Mouse (Mus musculus): ENCODE results near the gene Cd81. TPM values are rescaled to one million over a fixed set of nuclear protein-coding genes. Genes with fewer than 3 reads are reported as not detected.

Gene Cd81
- polyA plus RNA-seq, 1 experiment from 2014 or later = 445 TPM

DNA sequence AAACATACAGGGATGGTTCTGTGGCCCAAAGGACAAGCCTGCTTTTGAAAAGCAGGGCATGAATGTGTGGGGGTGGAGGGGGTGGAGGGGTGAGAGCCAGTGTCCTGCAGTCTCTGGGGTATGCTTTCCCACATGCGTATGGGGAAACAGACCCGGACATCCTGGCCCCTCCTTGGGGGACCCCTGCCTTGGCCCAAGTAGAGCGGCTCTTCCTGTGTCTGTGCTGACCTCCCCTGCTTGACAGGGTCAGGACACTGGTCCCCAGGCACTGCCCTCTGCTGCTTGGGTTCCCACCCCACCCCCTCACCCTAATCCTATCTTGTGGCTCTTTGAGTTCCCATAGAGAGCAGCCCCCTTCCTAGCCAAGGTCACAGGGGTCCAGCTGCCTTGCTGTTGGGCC is 57.2 kb downstream of the Cd81 start:
- Histone ChIP-seq H3K27ac (replicated peaks) (no peak overlapping the region), H3K9ac (no peak overlapping the region), H3K27me3 (peaks cover 46% of the 10 kb centered on the region), H3K36me3 (no peaks in the 10 kb centered on the region), H3K4me1 (replicated peaks) (peaks cover 9% of the 10 kb centered on the region), H3K9me3 (no peaks in the 10 kb centered on the region), H3K4me2 (no peak overlapping the region), H3K4me3 (no peak overlapping the region)
- 69% methylated on average over 3 of the region's 3 CpGs for WGBS
- ATAC-seq (ENCODE audit: low FRiP score, low read depth) = no peak

DNA sequence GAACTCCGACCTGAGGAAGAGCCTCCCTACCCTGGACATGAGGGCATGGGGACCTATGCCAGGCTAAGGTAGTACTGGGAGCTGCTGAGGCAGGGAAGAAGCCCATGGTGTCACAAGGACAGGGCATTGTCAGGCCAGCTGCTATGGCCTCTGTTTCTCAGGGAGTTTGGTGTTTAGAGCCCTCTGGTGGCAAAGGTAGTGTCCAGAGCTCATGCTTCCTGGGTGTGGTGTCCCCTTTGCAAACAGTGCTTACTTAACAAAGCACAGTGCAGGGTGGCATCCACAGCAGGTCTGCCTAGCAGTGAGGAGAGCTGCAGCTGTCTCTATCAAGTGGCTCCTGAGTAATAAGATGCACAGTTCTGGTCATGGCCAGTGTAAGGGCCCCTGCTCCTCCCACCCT is 58.3 kb downstream of the Cd81 start:
- H3K4me2 ChIP-seq = no peak overlapping the region
- no peak overlapping the region for H3K27ac ChIP-seq (replicated peaks)
- ATAC-seq (ENCODE audit: low FRiP score, low read depth) = no peak
- no peak overlapping the region for H3K9ac ChIP-seq
- peaks cover 9% of the 10 kb centered on the region for H3K4me1 ChIP-seq (replicated peaks)
- peaks cover 39% of the 10 kb centered on the region for H3K27me3 ChIP-seq
- no peak overlapping the region for H3K4me3 ChIP-seq
- 65% methylated on average over 1 of the region's 1 CpGs for WGBS
- no peaks in the 10 kb centered on the region for H3K36me3 ChIP-seq
- no peaks in the 10 kb centered on the region for H3K9me3 ChIP-seq

DNA sequence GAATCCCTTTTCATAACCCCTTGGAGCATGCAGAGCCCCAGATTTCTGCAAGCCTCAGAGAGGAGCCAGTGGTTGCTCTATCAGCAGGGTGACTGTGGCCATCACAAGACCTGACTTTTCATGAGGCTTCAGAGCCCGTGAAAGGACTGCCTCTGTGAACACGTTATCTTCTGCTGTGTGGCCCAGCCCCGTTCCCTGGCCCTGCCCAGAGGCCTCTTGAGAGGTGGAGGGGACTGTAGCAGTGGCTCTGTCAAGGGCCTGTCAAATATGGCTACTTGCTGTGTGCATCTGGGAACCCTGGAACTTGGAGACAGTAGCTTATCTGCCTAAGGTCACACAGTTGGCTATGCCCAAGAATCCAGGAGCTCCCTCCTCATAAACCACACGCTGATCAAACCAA is 59.2 kb downstream of the Cd81 start:
- H3K9ac ChIP-seq = no peak overlapping the region
- H3K4me1 ChIP-seq (replicated peaks) = peaks cover 8% of the 10 kb centered on the region
- no peaks in the 10 kb centered on the region for H3K9me3 ChIP-seq
- no peaks in the 10 kb centered on the region for H3K36me3 ChIP-seq
- ATAC-seq (ENCODE audit: low FRiP score, low read depth) = no peak
- no peak overlapping the region for H3K4me3 ChIP-seq
- WGBS = 68% methylated on average over 4 of the region's 4 CpGs
- peaks cover 30% of the 10 kb centered on the region for H3K27me3 ChIP-seq
- no peak overlapping the region for H3K4me2 ChIP-seq
- no peak overlapping the region for H3K27ac ChIP-seq (replicated peaks)

DNA sequence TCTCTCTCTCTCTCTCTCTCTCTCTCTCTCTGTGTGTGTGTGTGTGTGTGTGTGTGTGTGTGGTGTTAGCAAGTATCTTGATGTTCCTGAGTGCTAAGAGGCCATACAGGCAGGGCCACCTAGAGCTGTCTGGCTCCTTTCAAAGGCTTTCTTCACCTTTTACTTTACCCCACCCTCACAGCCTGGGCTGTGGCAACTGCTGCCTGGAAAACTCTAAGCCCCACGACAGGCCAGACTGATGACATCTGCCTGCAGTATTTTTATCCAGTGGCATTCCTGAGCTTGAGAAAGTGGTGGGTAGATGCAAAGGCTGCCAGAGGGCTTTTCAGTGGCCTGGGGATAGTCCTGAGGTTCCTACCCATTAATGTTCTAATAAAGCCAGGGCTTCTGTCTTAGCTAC is 59.9 kb downstream of the Cd81 start:
- WGBS = 42% methylated on average over 1 of the region's 1 CpGs
- H3K27ac ChIP-seq (replicated peaks) = no peak overlapping the region
- no peaks in the 10 kb centered on the region for H3K36me3 ChIP-seq
- H3K4me1 ChIP-seq (replicated peaks) = peaks cover 1% of the 10 kb centered on the region
- H3K27me3 ChIP-seq = peaks cover 23% of the 10 kb centered on the region
- H3K9me3 ChIP-seq = no peaks in the 10 kb centered on the region
- no peak overlapping the region for H3K4me3 ChIP-seq
- no peak for ATAC-seq (ENCODE audit: low FRiP score, low read depth)
- H3K4me2 ChIP-seq = no peak overlapping the region
- no peak overlapping the region for H3K9ac ChIP-seq

DNA sequence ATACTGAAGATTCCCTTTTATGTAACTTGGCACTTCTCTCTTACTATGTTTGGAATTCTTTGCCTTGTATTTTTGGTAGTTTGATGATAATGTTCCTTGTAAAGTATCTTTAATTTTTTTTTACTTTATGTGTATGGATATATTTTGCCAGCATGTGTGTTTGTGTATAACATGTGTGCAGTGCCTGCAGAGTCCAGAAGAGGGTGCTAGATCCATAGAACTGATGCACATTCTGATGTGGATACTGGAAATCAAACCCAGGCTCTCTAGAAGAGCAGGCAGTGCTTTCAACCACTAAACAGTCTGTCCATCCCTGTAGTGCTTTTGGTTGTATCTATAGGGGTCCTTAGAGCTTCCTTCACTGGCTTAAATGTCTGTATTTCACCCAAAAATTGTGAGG is 62.2 kb downstream of the Cd81 start:
- H3K4me3 ChIP-seq = no peak overlapping the region
- H3K4me2 ChIP-seq = no peak overlapping the region
- no peak overlapping the region for H3K9ac ChIP-seq
- H3K36me3 ChIP-seq = no peaks in the 10 kb centered on the region
- no peaks in the 10 kb centered on the region for H3K27me3 ChIP-seq
- no peaks in the 10 kb centered on the region for H3K4me1 ChIP-seq (replicated peaks)
- no peaks in the 10 kb centered on the region for H3K9me3 ChIP-seq
- no peak overlapping the region for H3K27ac ChIP-seq (replicated peaks)
- ATAC-seq (ENCODE audit: low FRiP score, low read depth) = no peak

DNA sequence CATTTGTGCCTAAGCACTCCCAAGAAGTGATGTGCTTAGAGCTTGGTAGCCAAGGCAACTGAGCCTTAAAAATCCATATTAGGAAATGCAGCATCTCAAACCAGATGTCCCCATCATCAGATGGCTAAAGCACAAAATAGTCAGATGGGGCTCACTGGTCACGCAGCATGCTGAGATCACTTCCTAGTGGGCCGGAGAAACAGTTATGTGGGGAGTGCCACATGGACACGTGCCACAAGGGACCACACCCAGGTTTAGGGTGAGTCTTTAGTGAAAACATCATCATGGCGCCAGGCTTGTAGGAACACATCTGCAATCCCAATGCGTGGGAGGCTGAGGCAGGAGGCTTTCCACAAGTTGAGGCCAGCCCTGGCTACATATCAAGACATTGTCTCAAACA is 64.0 kb downstream of the Cd81 start:
- 87% methylated on average over 5 of the region's 5 CpGs for WGBS

More for the DNA sequence above, 64.0 kb downstream of the Cd81 start:
- no peak overlapping the region for H3K4me3 ChIP-seq
- no peaks in the 10 kb centered on the region for H3K9me3 ChIP-seq
- no peak overlapping the region for H3K27ac ChIP-seq (replicated peaks)
- H3K27me3 ChIP-seq = no peaks in the 10 kb centered on the region
- no peak overlapping the region for H3K9ac ChIP-seq
- no peaks in the 10 kb centered on the region for H3K4me1 ChIP-seq (replicated peaks)
- H3K4me2 ChIP-seq = no peak overlapping the region
- H3K36me3 ChIP-seq = no peaks in the 10 kb centered on the region
- no peak for ATAC-seq (ENCODE audit: low FRiP score, low read depth)

Other genes starting within 250 kb of the Cd81 start
- 10.7 and 11.0 TPM in 2 replicates for gene Th, start 121.6 kb upstream of the Cd81 start, polyA plus RNA-seq (2015; fragmentation: Nextera tagmentation; extraction: Ambion mirVana)
- 0.70 and 1.1 TPM in 2 replicates for gene Ascl2, start 83.5 kb upstream of the Cd81 start, polyA plus RNA-seq (2015; fragmentation: Nextera tagmentation; extraction: Ambion mirVana)
- 0.31 and 1.00 TPM in 2 replicates for gene Tspan32, start 47.7 kb upstream of the Cd81 start, polyA plus RNA-seq (2015; fragmentation: Nextera tagmentation; extraction: Ambion mirVana)
- 94.1 and 99.2 TPM in 2 replicates for gene Tssc4, start 16.5 kb downstream of the Cd81 start, polyA plus RNA-seq (2015; fragmentation: Nextera tagmentation; extraction: Ambion mirVana)
- 1.8 and 2.7 TPM in 2 replicates for gene Trpm5, start 41.9 kb downstream of the Cd81 start, polyA plus RNA-seq (2015; fragmentation: Nextera tagmentation; extraction: Ambion mirVana)
- gene Kcnq1, start 53.6 kb downstream of the Cd81 start, polyA plus RNA-seq (2015; fragmentation: Nextera tagmentation; extraction: Ambion mirVana) = 1.1 and 1.5 TPM in 2 replicates